Mouse (Mus musculus) megakaryocyte, embryonic 14.5 days (primary cell): Measurements from ENCODE around the gene Foxm1.

Source experiments
- FLI1 ChIP-seq: IDR thresholded peaks from 2 replicates; pipeline ENCODE4 v1.6.1; 2012; ENCODE audit warnings: low read length, inconsistent platforms, mixed read lengths
- GATA1 ChIP-seq: IDR thresholded peaks from 3 replicates; pipeline ENCODE4 v1.6.1; 2012; ENCODE audit warnings: mixed read lengths, low read length, inconsistent platforms, borderline replicate concordance

DNA sequence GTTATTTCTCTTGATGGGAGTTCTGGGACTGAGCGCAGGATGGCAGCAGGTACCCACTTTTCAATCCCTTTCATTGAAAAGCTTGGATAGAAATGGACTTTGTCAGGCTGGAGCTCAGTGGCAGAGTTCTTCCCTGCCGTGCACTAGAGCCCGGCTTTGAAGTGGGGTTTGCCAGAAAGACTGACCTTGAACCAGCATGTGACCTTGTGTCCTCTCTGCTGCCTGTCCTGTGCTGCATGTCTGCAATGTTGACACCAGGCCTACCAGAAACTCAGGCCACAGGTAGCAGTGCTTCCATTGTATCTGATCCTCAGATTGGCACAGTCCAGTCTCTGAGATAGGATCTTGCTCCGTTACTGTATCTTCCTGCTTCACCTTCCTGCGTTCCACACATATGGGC lies 7.3 kb downstream of the Foxm1 start:
- no peak for TF ChIP-seq GATA1
- TF ChIP-seq FLI1 = no peak
